Mouse (Mus musculus): Measurements from ENCODE around the gene Haus3.

The Haus3 gene

GRCm38 (mm10) chr5:34119121-34119856 is 50.0 kb downstream of the Haus3 start:
- peak; percentile 31 to 74 for DNase-seq (ENCODE audit: low spot score in 2 of 2)

GRCm38 (mm10) chr5:34105681-34106080 is 63.6 kb downstream of the Haus3 start:
- DNase-seq (ENCODE audit: low spot score in 2 of 2): no peak

Data from left cerebral cortex, adult 9 months (tissue).